Mouse (Mus musculus): ENCODE data around the gene Strap.

DNA sequence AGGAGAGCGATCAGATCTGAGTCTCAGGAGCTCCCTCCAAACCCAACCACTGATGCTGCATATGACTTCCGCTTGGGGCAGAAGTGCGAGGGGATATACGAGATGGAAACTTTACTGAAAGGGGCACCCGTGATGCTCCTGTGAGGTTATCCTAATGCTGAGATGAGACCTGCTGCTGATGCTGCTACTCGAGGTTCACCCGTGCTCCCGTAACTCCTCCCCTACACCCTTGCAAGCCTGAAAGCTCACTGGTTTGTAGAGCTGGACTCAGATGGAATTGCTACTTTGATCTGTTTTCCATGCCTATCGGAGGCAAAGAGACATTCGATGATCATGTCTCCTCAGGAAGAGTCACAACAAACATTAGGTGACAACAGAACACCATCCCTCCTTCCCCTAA lies 28.7 kb upstream of the Strap start:
- TF ChIP-seq POLR2A (IDR thresholded peaks at IDR 0.05; ENCODE audit: insufficient read depth, low read depth, low read length): no peak
- TF ChIP-seq CTCF (IDR thresholded peaks at IDR 0.05; ENCODE audit: insufficient read depth, low read depth, low read length): no peak
